Mouse (Mus musculus) embryonic fibroblast, embryonic 13.5 days (primary cell): ENCODE measurements at regions not wholly inside any gene's neighbourhood (a gene's known extent, or its start where the extent isn't known, plus 50 kb on each side); places are given as distances from the start of the nearest gene placed in this dataset.

Source experiments
- CTCF ChIP-seq: IDR thresholded peaks from 2 replicates; pipeline ENCODE4 v1.5.1; 2011; ENCODE audit warnings: mild to moderate bottlenecking, control low read depth, low read length, moderate library complexity, borderline replicate concordance; ENCODE audit not compliant: insufficient read depth
- POLR2A ChIP-seq: IDR thresholded peaks from 2 replicates; pipeline ENCODE4 v1.6.1; 2011; ENCODE audit warnings: low read depth, mild to moderate bottlenecking, control low read depth, low read length, moderate library complexity

DNA sequence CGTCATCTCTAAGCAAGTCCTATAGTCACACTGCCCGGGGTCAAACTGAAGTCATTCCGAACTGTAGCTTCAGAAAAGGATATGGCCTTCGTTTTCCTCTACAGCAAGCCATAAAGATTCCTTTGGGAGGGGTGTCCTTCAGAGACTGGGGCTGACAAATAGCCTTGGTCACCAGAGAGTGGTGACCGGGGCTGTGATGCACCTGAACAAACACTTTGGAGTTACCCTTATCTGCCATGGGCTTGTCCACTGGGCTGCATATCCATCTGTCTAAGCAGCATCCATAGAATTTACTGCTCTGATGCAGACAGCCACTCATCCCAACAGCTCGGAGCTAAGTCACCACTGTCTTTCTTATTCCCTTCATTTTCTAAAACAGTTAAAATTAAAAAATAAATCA, 120.4 kb downstream of the Tex36 start:
- no peak for TF ChIP-seq CTCF
- no peak for TF ChIP-seq POLR2A
